Mouse (Mus musculus) heart, embryonic 14.5 days (tissue): ENCODE results near the gene Olfr705. TPM values are rescaled to one million over a fixed set of nuclear protein-coding genes. Genes with fewer than 3 reads are reported as not detected.

Source experiments
- polyA plus RNA-seq: library from polyadenylated mRNA; unstranded; fragments of >200 nt; fragmentation: Nextera tagmentation; extraction: Ambion mirVana; gene quantifications from 2 replicates; pipeline ENCODE4 v1.2.1, GENCODE M21; 2014

Gene Olfr705
- polyA plus RNA-seq, 1 experiment from 2014 or later = not detected

Other genes starting within 250 kb of the Olfr705 start
- gene Olfr693, start 196.3 kb downstream of the Olfr705 start, polyA plus RNA-seq = not detected in 2 replicates
- not detected in 2 replicates for gene Olfr694, start 185.1 kb downstream of the Olfr705 start, polyA plus RNA-seq
- not detected in 2 replicates for gene Olfr695, start 160.5 kb downstream of the Olfr705 start, polyA plus RNA-seq
- gene Olfr697, start 134.4 kb downstream of the Olfr705 start, polyA plus RNA-seq = not detected in 2 replicates
- not detected in 2 replicates for gene Olfr698, start 121.5 kb downstream of the Olfr705 start, polyA plus RNA-seq
- not detected in 2 replicates for gene Olfr699, start 83.7 kb downstream of the Olfr705 start, polyA plus RNA-seq
- gene Olfr700, start 68.1 kb downstream of the Olfr705 start, polyA plus RNA-seq = not detected in 2 replicates
- not detected in 2 replicates for gene Olfr701, start 62.8 kb downstream of the Olfr705 start, polyA plus RNA-seq
- not detected in 2 replicates for gene Olfr702, start 43.0 kb downstream of the Olfr705 start, polyA plus RNA-seq
- gene Olfr703, start 33.5 kb downstream of the Olfr705 start, polyA plus RNA-seq = not detected in 2 replicates
- gene Olfr704, start 13.7 kb downstream of the Olfr705 start, polyA plus RNA-seq = not detected in 2 replicates
- gene Olfr706, start 11.3 kb upstream of the Olfr705 start, polyA plus RNA-seq = not detected in 2 replicates
- not detected in 2 replicates for gene Olfr707, start 24.4 kb upstream of the Olfr705 start, polyA plus RNA-seq
- gene Olfr1532-ps1, start 31.1 kb upstream of the Olfr705 start, polyA plus RNA-seq = not detected in 2 replicates
- not detected in 2 replicates for gene Olfr709-ps1, start 55.3 kb upstream of the Olfr705 start, polyA plus RNA-seq
- not detected in 2 replicates for gene Olfr710, start 71.4 kb upstream of the Olfr705 start, polyA plus RNA-seq
- not detected in 2 replicates for gene Olfr6, start 87.0 kb upstream of the Olfr705 start, polyA plus RNA-seq
- gene Olfr711, start 98.6 kb upstream of the Olfr705 start, polyA plus RNA-seq = not detected in 2 replicates
- not detected in 2 replicates for gene Olfr2, start 129.2 kb upstream of the Olfr705 start, polyA plus RNA-seq
- not detected in 2 replicates for gene Olfr713, start 154.3 kb upstream of the Olfr705 start, polyA plus RNA-seq
- gene Olfr714, start 194.1 kb upstream of the Olfr705 start, polyA plus RNA-seq = not detected in 2 replicates
- gene Olfr17, start 216.3 kb upstream of the Olfr705 start, polyA plus RNA-seq = not detected in 2 replicates
- gene Olfr715b, start 233.5 kb upstream of the Olfr705 start, polyA plus RNA-seq = not detected in 2 replicates